Mouse (Mus musculus) lung, embryonic 14.5 days (tissue): ENCODE measurements at regions not wholly inside any gene's neighbourhood (a gene's known extent, or its start where the extent isn't known, plus 50 kb on each side); places are given as distances from the start of the nearest gene placed in this dataset.
A peak's percentile ranks its signal among the peaks of the same experiment; 100 is the strongest.

Source experiments
- ATAC-seq: fragments of 200-750 bp; cut with Nextera tagmentation; 2 replicates; pipeline ENCODE4 v1.8.0; 2017; ENCODE audit warnings: mild to moderate bottlenecking, moderate TSS enrichment, moderate library complexity; ENCODE audit not compliant: insufficient read depth
- DNase-seq: peaks from one replicate; pipeline ENCODE4 v3.0.0-alpha.2; 2015
- H3K27ac ChIP-seq: fragments of 300-500 bp; sonication (generic); 2 replicates; pipeline ENCODE4 v1.5.1; 2014; ENCODE audit warnings: low read depth, mild to moderate bottlenecking, moderate library complexity
- H3K27me3 ChIP-seq: fragments of 300-500 bp; sonication (generic); 2 replicates; pipeline ENCODE4 v1.6.1; 2014; ENCODE audit warnings: low read length, control low read depth; ENCODE audit not compliant: insufficient read depth
- H3K36me3 ChIP-seq: fragments of 300-500 bp; sonication (generic); 2 replicates; pipeline ENCODE4 v1.6.1; 2014; ENCODE audit warnings: control low read depth; ENCODE audit not compliant: insufficient read depth
- H3K4me1 ChIP-seq: fragments of 300-500 bp; sonication (generic); 2 replicates; pipeline ENCODE4 v1.6.1; 2014; ENCODE audit warnings: antibody characterized with exemption, control low read depth; ENCODE audit not compliant: insufficient read depth
- H3K4me2 ChIP-seq: fragments of 300-500 bp; sonication (generic); 2 replicates; pipeline ENCODE4 v1.6.1; 2014; ENCODE audit warnings: mild to moderate bottlenecking
- H3K4me3 ChIP-seq: fragments of 300-500 bp; sonication (generic); 2 replicates; pipeline ENCODE4 v1.5.1; 2014; ENCODE audit warnings: low read depth, low read length
- H3K9ac ChIP-seq: fragments of 300-500 bp; sonication (generic); 2 replicates; pipeline ENCODE4 v1.6.1; 2014
- H3K9me3 ChIP-seq: fragments of 300-500 bp; sonication (generic); 2 replicates; pipeline ENCODE4 v1.6.1; 2016; ENCODE audit warnings: low read depth, low read length, control low read depth
- CTCF ChIP-seq: IDR thresholded peaks from 2 replicates; pipeline ENCODE4 v1.5.1; 2016; ENCODE audit warnings: antibody characterized with exemption, low read depth
- WGBS: fragments of 180-500 bp; shearing (Covaris S2); extraction: QIAGEN DNeasy Blood & Tissue Kit; methylation state at CpG from one replicate; pipeline ENCODE4 v1.1.7; 2014; 5-methylcytosine and 5-hydroxymethylcytosine counted together

GRCm38 (mm10) chr5:33536261-33536660, 93.2 kb downstream of the Fam53a start:
- no peaks in the 10 kb centered on the region for H3K4me1 ChIP-seq
- no peak overlapping the region for H3K9ac ChIP-seq
- no peak overlapping the region for H3K4me3 ChIP-seq
- H3K27ac ChIP-seq = no peak overlapping the region
- H3K36me3 ChIP-seq = no peaks in the 10 kb centered on the region
- H3K9me3 ChIP-seq = no peaks in the 10 kb centered on the region
- TF ChIP-seq CTCF = no peak
- no peak overlapping the region for H3K4me2 ChIP-seq
- ATAC-seq (no peak), DNase-seq (no peak)
- 63% methylated on average over 4 of the region's 4 CpGs for WGBS
- H3K27me3 ChIP-seq = peaks cover 41% of the 10 kb centered on the region; the same call in 1 of the 2 replicates

DNA sequence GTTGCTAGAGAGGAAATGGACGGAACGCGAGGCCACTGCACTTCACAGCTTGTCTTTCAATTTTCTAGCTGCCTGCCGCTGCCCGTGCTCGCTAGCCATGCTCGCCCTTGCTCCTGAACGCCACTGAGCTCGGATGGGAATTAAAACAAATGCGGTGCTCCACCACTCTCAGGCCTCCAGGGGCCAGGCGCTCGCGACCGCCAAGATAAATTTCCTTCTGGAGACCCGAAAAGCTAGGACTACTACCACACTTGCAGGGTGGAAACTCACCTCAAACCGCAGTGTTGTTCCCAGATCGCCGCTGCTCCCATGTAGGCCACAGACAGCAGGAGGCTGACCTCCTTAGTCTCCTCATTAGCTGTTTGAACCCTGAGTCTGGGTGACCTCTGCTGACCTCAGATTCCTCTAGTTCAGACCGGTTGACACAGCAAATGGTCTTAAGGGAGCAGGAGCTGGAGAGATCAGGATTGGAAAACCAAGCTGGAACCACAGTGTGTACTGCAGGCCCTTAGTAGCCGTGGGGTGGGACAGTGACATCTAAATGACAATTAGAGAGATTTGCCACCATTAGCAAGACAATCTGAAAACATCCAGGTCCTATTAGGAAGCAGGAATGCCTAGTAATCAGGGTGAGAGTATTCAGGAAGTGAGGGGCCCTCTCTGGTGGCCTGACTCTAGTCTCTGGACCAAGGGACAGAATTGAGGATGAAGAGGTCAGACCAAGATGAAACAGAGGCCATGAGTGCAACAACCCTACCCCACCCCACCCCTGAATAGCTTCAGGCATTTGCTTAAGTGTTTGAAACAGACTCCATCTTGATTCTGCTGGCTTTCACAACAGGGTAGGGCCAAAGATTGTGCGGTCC, 94.1 kb downstream of the Fam53a start:
- H3K27me3 ChIP-seq = peaks cover 35% of the 10 kb centered on the region; the same call in 1 of the 2 replicates
- DNase-seq = peak; percentile 15
- H3K9ac ChIP-seq = no peak overlapping the region; the same call in 1 of the 2 replicates
- no peak for ATAC-seq
- no peak overlapping the region for H3K4me3 ChIP-seq
- H3K27ac ChIP-seq = no peak overlapping the region
- H3K9me3 ChIP-seq = no peaks in the 10 kb centered on the region
- no peaks in the 10 kb centered on the region for H3K36me3 ChIP-seq
- TF ChIP-seq CTCF = no peak
- H3K4me2 ChIP-seq = peak overlapping the region; percentile 31
- no peaks in the 10 kb centered on the region for H3K4me1 ChIP-seq
- 12% methylated on average over 21 of the region's 21 CpGs for WGBS

DNA sequence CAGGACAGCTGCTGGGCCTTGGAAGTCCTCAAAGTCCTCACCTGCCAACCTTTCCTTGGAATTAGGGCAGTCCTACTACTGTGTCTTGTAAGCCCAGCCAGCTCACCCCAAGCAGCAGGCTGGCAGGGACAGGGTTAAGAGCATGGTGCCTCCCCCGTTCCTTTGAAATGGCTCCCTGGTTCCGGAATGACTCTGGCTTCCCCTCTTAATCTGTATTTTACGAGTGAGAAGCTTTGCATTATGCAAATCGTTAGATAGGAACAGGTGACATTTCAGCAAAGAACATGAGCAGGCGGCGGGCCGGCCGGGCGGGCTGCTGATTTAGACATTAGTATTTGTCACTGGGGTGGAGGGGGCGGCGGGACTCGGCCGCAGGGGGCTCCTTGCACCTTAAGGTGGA, 95.1 kb downstream of the Fam53a start:
- H3K9me3 ChIP-seq = no peaks in the 10 kb centered on the region
- peaks cover 4% of the 10 kb centered on the region; the same call in 1 of the 2 replicates for H3K4me1 ChIP-seq
- no peak overlapping the region for H3K9ac ChIP-seq
- H3K27me3 ChIP-seq = peaks cover 27% of the 10 kb centered on the region; the same call in 1 of the 2 replicates
- 3% methylated on average over 13 of the region's 13 CpGs for WGBS
- ATAC-seq (no peak), DNase-seq (no peak)
- H3K36me3 ChIP-seq = no peaks in the 10 kb centered on the region
- no peak overlapping the region for H3K27ac ChIP-seq
- no peak overlapping the region for H3K4me3 ChIP-seq
- H3K4me2 ChIP-seq = peak overlapping the region; percentile 31
- no peak for TF ChIP-seq CTCF

DNA sequence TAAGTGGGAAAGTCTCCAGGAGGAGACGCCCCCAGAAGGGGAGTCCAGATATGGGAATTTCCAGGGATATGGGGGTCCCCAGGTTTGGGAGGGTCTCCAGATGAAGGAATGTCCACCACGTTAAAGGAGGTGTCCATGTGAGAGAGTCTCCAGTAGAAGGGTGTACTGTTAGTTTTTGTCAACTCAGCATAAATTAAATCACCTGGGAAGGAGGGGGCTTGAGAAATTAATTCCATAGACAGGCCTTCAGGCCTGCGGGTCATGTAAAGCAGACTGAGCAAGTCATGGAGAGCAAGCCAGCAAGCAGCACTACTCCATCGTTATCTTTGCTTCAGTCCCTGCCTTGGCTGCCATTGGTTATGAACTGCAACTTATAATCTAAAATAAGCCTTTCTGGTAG, 96.2 kb downstream of the Fam53a start:
- Histone ChIP-seq H3K4me1 (peaks cover 4% of the 10 kb centered on the region; the same call in 1 of the 2 replicates), H3K9me3 (no peaks in the 10 kb centered on the region), H3K4me2 (no peak overlapping the region), H3K9ac (no peak overlapping the region), H3K36me3 (no peaks in the 10 kb centered on the region), H3K27ac (no peak overlapping the region), H3K27me3 (peaks cover 21% of the 10 kb centered on the region; the same call in 1 of the 2 replicates), H3K4me3 (no peak overlapping the region)
- ATAC-seq (no peak), DNase-seq (no peak)
- no peak for TF ChIP-seq CTCF
- 83% methylated on average over 4 of the region's 4 CpGs for WGBS

- H3K27me3 ChIP-seq = peaks cover 17% of the 10 kb centered on the region; the same call in 1 of the 2 replicates
Measured at GRCm38 (mm10) chr5:33531263-33531662, 97.5 kb upstream of the Nkx1-1 start.

DNA sequence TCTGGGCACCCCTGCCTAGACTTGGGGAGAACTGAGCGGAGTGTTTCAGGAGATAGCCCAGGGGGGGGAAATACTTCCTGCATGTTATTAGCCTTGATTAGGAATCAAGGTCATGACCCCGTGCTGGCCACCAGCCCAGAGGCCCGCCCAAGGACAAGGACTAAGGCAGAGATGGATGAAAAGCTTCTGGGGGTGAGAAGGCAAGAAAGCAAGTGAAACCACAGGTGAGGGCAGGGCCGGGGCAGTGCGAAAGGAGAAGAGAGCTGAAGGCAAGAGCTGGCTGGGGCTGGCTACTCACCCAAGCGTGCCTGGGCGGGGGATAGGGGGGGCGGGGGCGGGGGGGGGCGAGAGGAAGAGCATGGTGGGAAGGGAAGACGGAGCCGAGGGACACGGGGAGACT, 96.0 kb upstream of the Nkx1-1 start:
- no peak overlapping the region for H3K9ac ChIP-seq
- H3K4me1 ChIP-seq = peaks cover 4% of the 10 kb centered on the region; the same call in 1 of the 2 replicates
- no peaks in the 10 kb centered on the region for H3K36me3 ChIP-seq
- ATAC-seq (no peak), DNase-seq (no peak)
- H3K27me3 ChIP-seq = peaks cover 14% of the 10 kb centered on the region; the same call in 1 of the 2 replicates
- TF ChIP-seq CTCF = no peak
- WGBS = 14% methylated on average over 13 of the region's 13 CpGs
- no peaks in the 10 kb centered on the region for H3K9me3 ChIP-seq
- H3K4me3 ChIP-seq = no peak overlapping the region
- H3K4me2 ChIP-seq = no peak overlapping the region
- H3K27ac ChIP-seq = no peak overlapping the region

More at GRCm38 (mm10) chr5:33531263-33531662, 97.5 kb upstream of the Nkx1-1 start:
- WGBS = 88% methylated on average over 1 of the region's 1 CpGs
- DNase-seq (no peak), ATAC-seq (no peak)
- H3K9ac ChIP-seq = no peak overlapping the region
- H3K9me3 ChIP-seq = no peaks in the 10 kb centered on the region
- H3K36me3 ChIP-seq = no peaks in the 10 kb centered on the region
- no peak overlapping the region for H3K27ac ChIP-seq
- H3K4me3 ChIP-seq = no peak overlapping the region
- H3K4me2 ChIP-seq = no peak overlapping the region
- no peak for TF ChIP-seq CTCF
- peaks cover 4% of the 10 kb centered on the region; the same call in 1 of the 2 replicates for H3K4me1 ChIP-seq

- WGBS = 25% methylated on average over 14 of the region's 14 CpGs
- Histone ChIP-seq H3K27ac (no peak overlapping the region), H3K27me3 (peaks cover 8% of the 10 kb centered on the region; the same call in 1 of the 2 replicates), H3K4me3 (no peak overlapping the region), H3K4me2 (no peak overlapping the region), H3K9ac (no peak overlapping the region), H3K4me1 (peaks cover 4% of the 10 kb centered on the region; the same call in 1 of the 2 replicates), H3K9me3 (no peaks in the 10 kb centered on the region), H3K36me3 (no peaks in the 10 kb centered on the region)
- ATAC-seq (no peak), DNase-seq (no peak)
- TF ChIP-seq CTCF = no peak
Measured at GRCm38 (mm10) chr5:33528971-33529670, 95.3 kb upstream of the Nkx1-1 start.
